Mouse (Mus musculus) lung, adult 2 months (tissue): Measurements from ENCODE around the gene Sstr5.

ENCODE experiments used
- CTCF ChIP-seq: fragments of 200-500 bp; IDR thresholded peaks from 2 replicates; pipeline ENCODE4 v1.5.1; 2011; ENCODE audit warnings: mild to moderate bottlenecking, low read length, control low read depth; ENCODE audit not compliant: insufficient read depth
- POLR2A ChIP-seq: fragments of 200-500 bp; IDR thresholded peaks from 2 replicates; pipeline ENCODE4 v1.6.1; 2011; ENCODE audit warnings: low read depth, mild to moderate bottlenecking, control low read depth, low read length, borderline replicate concordance; ENCODE audit errors: extremely low read depth

- TF ChIP-seq CTCF, result no peak
- TF ChIP-seq POLR2A, result no peak
Observed at GRCm38 (mm10) chr17:25480820-25481219, 16.3 kb downstream of the Sstr5 start.
